9 mouse cellular contexts compared by ENCODE assay signal in the genomic region with DNA sequence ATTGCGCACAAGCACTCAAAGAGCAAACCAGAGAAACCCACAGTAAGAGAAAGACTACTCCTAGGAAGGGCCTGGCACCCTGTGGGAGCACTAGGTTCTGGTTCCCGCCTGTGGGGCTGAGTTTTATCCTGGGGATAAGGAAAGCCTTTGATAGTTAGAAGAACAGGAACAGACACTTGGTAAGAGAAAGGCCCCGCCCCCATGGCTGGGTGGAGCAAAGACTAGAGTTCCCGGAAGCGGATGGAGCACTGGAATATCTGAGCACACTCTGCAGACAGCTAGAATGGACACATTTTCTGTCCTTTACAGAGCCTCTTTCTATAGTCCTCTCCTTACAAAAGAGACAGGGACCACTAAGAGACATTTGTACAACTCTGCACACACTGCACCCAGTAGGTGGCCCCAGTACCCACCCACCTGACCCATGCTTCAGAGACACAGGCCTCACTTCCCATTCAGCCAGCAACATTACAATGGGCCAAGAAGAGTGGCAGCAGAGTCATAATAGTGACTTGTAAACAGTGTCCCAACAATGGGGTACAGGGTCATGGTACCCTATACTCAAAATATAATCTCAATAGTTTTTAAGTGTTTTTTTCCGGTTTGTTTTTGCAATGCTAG. TPM values are rescaled to one million over a fixed set of nuclear protein-coding genes. Genes with fewer than 3 reads are reported as not detected.
DNase-seq lines count a peak whose midpoint lies in the region; ATAC-seq and TF ChIP-seq lines count a peak whose summit lies in the region.
"Had no signal": no experiment of that assay in that cellular context is flagged by ENCODE, and none has a peak within 500 bp of the region (broad histone marks: within the 10 kb centered on the region; RNA-seq: fewer than 3 reads in every experiment).

No protein-coding gene starts in this region.

- peaks cover 97% of the 10 kb centered on the region for H3K4me1 ChIP-seq in E14TG2a.4 (replicated peaks; ENCODE audit: low read depth, low read length)
- peaks cover 39 to 66% of the 10 kb centered on the region in 2 experiments for H3K4me1 ChIP-seq in heart, embryonic 14.5 days (ENCODE audit: control insufficient read depth in 2 of 2, insufficient read depth in 2 of 2, low read length in 2 of 2)
- peaks cover 57% of the 10 kb centered on the region for H3K4me1 ChIP-seq in lung, embryonic 16.5 days (replicated peaks; ENCODE audit: control insufficient read depth, insufficient read depth, low read length)
- H3K4me1 ChIP-seq in midbrain, embryonic 13.5 days (replicated peaks) = peaks cover 20% of the 10 kb centered on the region; the same call in 1 of the 2 replicates

- no peak for ATAC-seq in heart, embryonic 14.5 days (ENCODE audit: insufficient number of reproducible peaks, insufficient read depth, low FRiP score, low read depth)
- ATAC-seq in lung, embryonic 16.5 days (ENCODE audit: low read depth) = peak; percentile 11; the same call in 1 of the 2 replicates
- no peak for ATAC-seq in midbrain, embryonic 13.5 days

- H3K4me2 ChIP-seq in heart, embryonic 14.5 days (ENCODE audit: low read length) = no peak overlapping the region
- no peak overlapping the region for H3K4me2 ChIP-seq in lung, embryonic 16.5 days (ENCODE audit: low read depth, low read length)
- H3K4me2 ChIP-seq in midbrain, embryonic 13.5 days (replicated peaks) = no peak overlapping the region

- no peaks in the 10 kb centered on the region for H3K27me3 ChIP-seq in E14TG2a.4 (ENCODE audit: insufficient read depth, low read length)
- H3K27me3 ChIP-seq in heart, embryonic 14.5 days (ENCODE audit: control insufficient read depth, insufficient read depth, low read length) = no peaks in the 10 kb centered on the region
- no peaks in the 10 kb centered on the region for H3K27me3 ChIP-seq in lung, embryonic 16.5 days (ENCODE audit: control insufficient read depth, insufficient read depth, low read depth, low read length)
- no peaks in the 10 kb centered on the region for H3K27me3 ChIP-seq in midbrain, embryonic 13.5 days

- H3K36me3 ChIP-seq in E14TG2a.4 (ENCODE audit: insufficient read depth, low read length) = peaks cover 84% of the 10 kb centered on the region
- H3K36me3 ChIP-seq in heart, embryonic 14.5 days (ENCODE audit: control insufficient read depth, insufficient read depth, low read length) = peaks cover 20% of the 10 kb centered on the region; the same call in 1 of the 2 replicates
- no peaks in the 10 kb centered on the region for H3K36me3 ChIP-seq in lung, embryonic 16.5 days (ENCODE audit: control insufficient read depth, insufficient read depth, low read length)
- peaks cover 5% of the 10 kb centered on the region; the same call in 1 of the 2 replicates for H3K36me3 ChIP-seq in midbrain, embryonic 13.5 days

- H3K27ac ChIP-seq in heart, embryonic 14.5 days (replicated peaks in 1 of 2; ENCODE audit: control insufficient read depth in 1 of 2, insufficient read depth in 1 of 2, low read depth in 2 of 2, low read length in 2 of 2) = peak overlapping the region; percentile 21 to 46; a peak in 1 of 4 replicates
- H3K27ac ChIP-seq in lung, embryonic 16.5 days (ENCODE audit: low read length) = peak overlapping the region; percentile 4; the same call in 1 of the 2 replicates
- H3K27ac ChIP-seq in midbrain, embryonic 13.5 days = no peak overlapping the region

- peak; percentile 39 for DNase-seq in gastrocnemius, postnatal 10 days
- no peak for DNase-seq in gastrocnemius, postnatal 36 days
- no peak for DNase-seq in urinary bladder, postnatal 25 days (ENCODE audit: low spot score)
- no peak for DNase-seq in thymus, postnatal 36 days
- DNase-seq: retina, postnatal 1 day had no signal

- H3K4me3 ChIP-seq in E14TG2a.4 (replicated peaks; ENCODE audit: low read length) = 0 out of 2 replicates have a peak overlapping the region, but pooled peaks have one; percentile 24
- H3K4me3 ChIP-seq in heart, embryonic 14.5 days (ENCODE audit: control insufficient read depth in 1 of 2, insufficient read depth in 1 of 2, low read depth in 1 of 2, low read length in 2 of 2) = no peak overlapping the region
- H3K4me3 ChIP-seq in lung, embryonic 16.5 days (ENCODE audit: low read length) = no peak overlapping the region
- H3K4me3 ChIP-seq in midbrain, embryonic 13.5 days (replicated peaks) = no peak overlapping the region

- intact Hi-C loops in gastrocnemius, postnatal 36 days (cut with DNase I) = no loop called here

- TF ChIP-seq CTCF in E14TG2a.4 (conservative IDR thresholded peaks at IDR 0.05; ENCODE audit: low read length) = no peak

- H3K9me3 ChIP-seq in E14TG2a.4 (ENCODE audit: low read length) = no peaks in the 10 kb centered on the region
- no peaks in the 10 kb centered on the region for H3K9me3 ChIP-seq in heart, embryonic 14.5 days (ENCODE audit: control insufficient read depth, low read length)
- no peaks in the 10 kb centered on the region for H3K9me3 ChIP-seq in lung, embryonic 16.5 days (ENCODE audit: control insufficient read depth, low read length)
- H3K9me3 ChIP-seq in midbrain, embryonic 13.5 days = no peaks in the 10 kb centered on the region

- 53% methylated on average over 6 of the region's 6 CpGs for WGBS in heart, embryonic 14.5 days
- WGBS in lung, embryonic 16.5 days = 60% methylated on average over 6 of the region's 6 CpGs
- WGBS in midbrain, embryonic 13.5 days = 82% methylated on average over 6 of the region's 6 CpGs

- H3K9ac ChIP-seq in heart, embryonic 14.5 days (ENCODE audit: low read length) = no peak overlapping the region
- H3K9ac ChIP-seq in lung, embryonic 16.5 days (ENCODE audit: low read length) = no peak overlapping the region
- no peak overlapping the region for H3K9ac ChIP-seq in midbrain, embryonic 13.5 days (replicated peaks)

RNA-seq across cellular contexts. Expression of a gene that starts 29.6 kb away (rescaled TPM):
- total RNA-seq in gastrocnemius, postnatal 10 days (2021) = 100 to 1,000 TPM in 1 of 2 experiments, 10 to 100 TPM in 1; 90.2 to 120 TPM
- 10 to 100 TPM; 31.6 to 35.1 TPM for total RNA-seq in gastrocnemius, postnatal 36 days (2021)
- polyA plus RNA-seq in heart, embryonic 14.5 days (2014; fragmentation: Nextera tagmentation; extraction: Ambion mirVana) = 221 and 228 TPM in 2 replicates
- 313 and 319 TPM in 2 replicates for polyA plus RNA-seq in lung, embryonic 16.5 days (2015; fragmentation: Nextera tagmentation; extraction: Ambion mirVana)
- polyA plus RNA-seq in midbrain, embryonic 13.5 days (2015; fragmentation: Nextera tagmentation; extraction: Ambion mirVana) = 120 and 132 TPM in 2 replicates

RNA-seq across cellular contexts. Expression of a gene that starts 49.1 kb away (rescaled TPM):
- total RNA-seq in gastrocnemius, postnatal 10 days (2021) = 100 to 1,000 TPM; 169 to 174 TPM
- 100 to 1,000 TPM; 119 to 125 TPM for total RNA-seq in gastrocnemius, postnatal 36 days (2021)
- polyA plus RNA-seq in heart, embryonic 14.5 days (2014; fragmentation: Nextera tagmentation; extraction: Ambion mirVana) = 286 and 319 TPM in 2 replicates
- polyA plus RNA-seq in lung, embryonic 16.5 days (2015; fragmentation: Nextera tagmentation; extraction: Ambion mirVana) = 366 and 367 TPM in 2 replicates
- 318 and 323 TPM in 2 replicates for polyA plus RNA-seq in midbrain, embryonic 13.5 days (2015; fragmentation: Nextera tagmentation; extraction: Ambion mirVana)

RNA-seq across cellular contexts. Expression of a gene that starts 49.3 kb away (rescaled TPM):
- total RNA-seq in gastrocnemius, postnatal 10 days (2021) = under 1 TPM; 0.66 to 0.93 TPM
- under 1 TPM; 0.27 to 0.46 TPM for total RNA-seq in gastrocnemius, postnatal 36 days (2021)
- polyA plus RNA-seq in heart, embryonic 14.5 days (2014; fragmentation: Nextera tagmentation; extraction: Ambion mirVana) = 2.8 and 3.3 TPM in 2 replicates
- polyA plus RNA-seq in lung, embryonic 16.5 days (2015; fragmentation: Nextera tagmentation; extraction: Ambion mirVana) = 8.9 and 10.7 TPM in 2 replicates
- polyA plus RNA-seq in midbrain, embryonic 13.5 days (2015; fragmentation: Nextera tagmentation; extraction: Ambion mirVana) = 4.5 and 5.0 TPM in 2 replicates

RNA-seq across cellular contexts. Expression of a gene that starts 51.3 kb away (rescaled TPM):
- under 1 TPM; 0.23 to 0.27 TPM for total RNA-seq in gastrocnemius, postnatal 10 days (2021)
- under 1 TPM in 1 of 2 experiments, not detected in 1; 0.15 TPM for total RNA-seq in gastrocnemius, postnatal 36 days (2021)
- polyA plus RNA-seq in heart, embryonic 14.5 days (2014; fragmentation: Nextera tagmentation; extraction: Ambion mirVana) = 0.27 and 0.46 TPM in 2 replicates
- polyA plus RNA-seq in lung, embryonic 16.5 days (2015; fragmentation: Nextera tagmentation; extraction: Ambion mirVana) = 0.43 and 0.49 TPM in 2 replicates
- 0.62 and 0.70 TPM in 2 replicates for polyA plus RNA-seq in midbrain, embryonic 13.5 days (2015; fragmentation: Nextera tagmentation; extraction: Ambion mirVana)
